Mouse (Mus musculus) MEL (cell line): Measurements from ENCODE around the gene Pdcl3.

Experiments
- BHLHE40 ChIP-seq: IDR thresholded peaks from 2 replicates; pipeline ENCODE4 v1.6.1; 2012; ENCODE audit warnings: low read depth, mild to moderate bottlenecking, inconsistent platforms, low read length, improper control_type of control experiment, borderline replicate concordance
- CHD2 ChIP-seq: IDR thresholded peaks from 2 replicates; pipeline ENCODE4 v1.6.1; 2011; ENCODE audit warnings: low read length, improper control_type of control experiment
- CTCF ChIP-seq, 3 experiments: IDR thresholded peaks in 2 of 3; conservative IDR thresholded peaks in 1 of 3; 2 replicates each; pipeline ENCODE4 v1.5.1; 2011 to 2012; ENCODE audit warnings: low read length in 3 of 3, low read depth in 2 of 3, mild to moderate bottlenecking in 2 of 3, improper control_type of control experiment in 1 of 3, inconsistent platforms in 1 of 3, mixed read lengths in 1 of 3, moderate library complexity in 1 of 3; ENCODE audit not compliant: control insufficient read depth in 1 of 3, insufficient read depth in 1 of 3, poor library complexity in 1 of 3, severe bottlenecking in 1 of 3
- E2F4 ChIP-seq: IDR thresholded peaks from 2 replicates; pipeline ENCODE4 v1.6.1; 2011; ENCODE audit warnings: low read depth, low read length, improper control_type of control experiment, borderline replicate concordance
- EP300 ChIP-seq, 2 experiments: IDR thresholded peaks; 2 replicates each; pipeline ENCODE4 v1.6.1; 2011; ENCODE audit warnings: improper control_type of control experiment in 2 of 2, low read length in 2 of 2, low read depth in 1 of 2, mild to moderate bottlenecking in 1 of 2
- JUND ChIP-seq: IDR thresholded peaks from 2 replicates; pipeline ENCODE4 v1.6.1; 2011; ENCODE audit warnings: low read depth, mild to moderate bottlenecking, improper control_type of control experiment, low read length
- MEF2A ChIP-seq: IDR thresholded peaks from 2 replicates; pipeline ENCODE4 v1.6.1; 2014; ENCODE audit warnings: low read depth, mild to moderate bottlenecking, inconsistent platforms, low read length, improper control_type of control experiment; ENCODE audit not compliant: poor library complexity, insufficient replicate concordance, severe bottlenecking; ENCODE audit errors: extremely low read depth
- POLR2A ChIP-seq, 2 experiments: IDR thresholded peaks; 2 replicates each; pipeline ENCODE4 v1.6.1; 2011 to 2012; ENCODE audit warnings: low read length in 2 of 2, mild to moderate bottlenecking in 2 of 2, control low read depth in 1 of 2, improper control_type of control experiment in 1 of 2, low read depth in 1 of 2, moderate library complexity in 1 of 2; ENCODE audit not compliant: control insufficient read depth in 1 of 2, insufficient read depth in 1 of 2, poor library complexity in 1 of 2
- SMC3 ChIP-seq: IDR thresholded peaks from 2 replicates; pipeline ENCODE4 v1.6.1; 2011; ENCODE audit warnings: low read depth, low read length, improper control_type of control experiment
- TAL1 ChIP-seq: IDR thresholded peaks from 2 replicates; pipeline ENCODE4 v1.6.1; 2012; ENCODE audit warnings: mild to moderate bottlenecking, inconsistent platforms, low read length, moderate library complexity, mixed read lengths
- TCF12 ChIP-seq: IDR thresholded peaks from 2 replicates; pipeline ENCODE4 v1.6.1; 2014; ENCODE audit warnings: low read depth, mild to moderate bottlenecking, inconsistent platforms, low read length, improper control_type of control experiment, moderate library complexity
- ZC3H11A ChIP-seq: IDR thresholded peaks from 2 replicates; pipeline ENCODE4 v1.6.1; 2012; ENCODE audit warnings: low read depth, mild to moderate bottlenecking, inconsistent platforms, low read length, improper control_type of control experiment
- ZNF384 ChIP-seq: IDR thresholded peaks from 2 replicates; pipeline ENCODE4 v1.6.1; 2012; ENCODE audit warnings: low read depth, mild to moderate bottlenecking, inconsistent platforms, low read length, improper control_type of control experiment

- TF ChIP-seq BHLHE40 = no peak
- no peak for TF ChIP-seq POLR2A (IDR thresholded peaks at IDR 0.05; ENCODE audit: control insufficient read depth in 1 of 2, insufficient read depth in 1 of 2, low read depth in 1 of 2, low read length in 2 of 2, poor library complexity in 1 of 2)
- no peak for TF ChIP-seq E2F4
- TF ChIP-seq TCF12 = no peak
- no peak for TF ChIP-seq MEF2A
- no peak for TF ChIP-seq ZNF384
- no peak for TF ChIP-seq CTCF (IDR thresholded peaks at IDR 0.05 in 2 of 3, conservative IDR thresholded peaks at IDR 0.05 in 1 of 3; ENCODE audit: control insufficient read depth in 1 of 3, insufficient read depth in 1 of 3, low read depth in 2 of 3, low read length in 3 of 3, poor library complexity in 1 of 3, severe bottlenecking in 1 of 3)
- no peak for TF ChIP-seq TAL1
- no peak for TF ChIP-seq EP300 (IDR thresholded peaks at IDR 0.05; ENCODE audit: low read depth in 1 of 2, low read length in 2 of 2)
- TF ChIP-seq ZC3H11A = no peak
- TF ChIP-seq CHD2 = no peak
- TF ChIP-seq SMC3 = no peak
- TF ChIP-seq JUND = no peak
Measured at GRCm38 (mm10) chr1:39017871-39018270, 32.5 kb downstream of the Pdcl3 start.
